Mouse (Mus musculus) left cerebral cortex, adult 8-10 months (tissue): ENCODE results near the gene Gm5152. TPM values are rescaled to one million over a fixed set of nuclear protein-coding genes. Genes with fewer than 3 reads are reported as not detected.
"Not testable (repeated sequence)": the region's sequence is repeated elsewhere in the genome, so short reads cannot be mapped to it uniquely, and the experiment has no call there.

Experiments
- DNase-seq, 2 experiments: peaks; one replicate each; pipeline ENCODE4 v3.0.0; 2022; ENCODE audit warnings: low spot score in 2 of 2
- total RNA-seq, 4 experiments: library from RNA; stranded (reverse); gene quantifications; 2 replicates each; pipeline ENCODE4 v1.2.4; 2022

Gm5152 gene
- total RNA-seq, result not detected

DNA sequence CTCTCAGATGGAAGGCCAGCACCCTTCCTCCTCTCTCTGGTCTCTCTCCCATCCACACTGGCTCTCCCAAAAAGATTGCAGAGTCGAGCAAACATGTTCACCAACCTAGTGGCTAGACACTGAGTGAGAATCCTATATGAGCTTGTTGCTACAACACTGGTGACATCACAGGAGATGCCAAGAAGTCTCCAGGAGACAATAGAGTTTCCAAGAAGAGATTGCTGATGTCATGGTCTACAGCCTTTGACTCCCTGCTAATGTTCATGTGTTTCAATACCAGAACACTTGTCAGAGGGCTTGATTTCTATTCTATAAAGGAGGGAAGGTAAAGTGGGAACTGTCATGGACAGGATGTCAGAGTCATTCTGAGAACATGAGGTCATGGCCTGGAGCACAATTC lies at the start of gene Gm5152:
TSS of gene Gm5152 (minus strand) at position 101 of the 400 bp plus-strand sequence.
- not testable (repeated sequence) for DNase-seq

DNA sequence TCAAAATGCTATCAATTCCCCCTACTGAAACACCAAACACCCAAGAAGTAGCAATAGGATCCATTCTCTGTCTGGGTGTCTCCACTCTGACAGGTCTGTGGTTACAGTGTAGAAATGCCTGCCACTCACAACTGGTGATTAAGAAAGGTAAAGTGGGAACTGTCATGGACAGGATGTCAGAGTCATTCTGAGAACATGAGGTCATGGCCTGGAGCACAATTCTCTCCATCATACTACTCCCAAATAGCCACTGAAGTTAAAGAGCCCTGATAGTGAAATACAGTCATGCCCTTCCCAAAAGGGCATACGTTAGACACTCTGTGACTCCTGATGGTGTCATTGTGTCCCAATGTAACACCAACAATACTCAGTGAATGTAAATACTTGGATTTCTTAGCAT lies 8.4 kb upstream of the Gm5152 start:
- DNase-seq, result not testable (repeated sequence)

DNA sequence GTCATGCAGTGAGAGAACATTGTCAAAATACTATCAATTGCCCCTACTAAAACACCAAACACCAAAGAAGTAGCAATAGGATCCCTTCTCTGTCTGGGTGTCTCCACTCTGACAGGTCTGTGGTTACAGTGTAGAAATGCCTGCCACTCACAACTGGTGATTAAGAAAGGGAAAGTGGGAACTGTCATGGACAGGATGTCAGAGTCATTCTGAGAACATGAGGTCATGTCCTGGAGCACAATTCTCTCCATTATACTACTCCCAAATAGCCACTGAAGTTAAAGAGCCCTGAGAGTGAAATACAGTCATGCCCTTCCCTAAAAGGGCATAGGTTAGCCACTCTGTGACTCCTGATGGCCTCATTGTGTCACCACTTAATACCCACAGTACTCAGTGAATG lies 556 bp downstream of the Gm5152 start:
- DNase-seq, result not testable (repeated sequence)

DNA sequence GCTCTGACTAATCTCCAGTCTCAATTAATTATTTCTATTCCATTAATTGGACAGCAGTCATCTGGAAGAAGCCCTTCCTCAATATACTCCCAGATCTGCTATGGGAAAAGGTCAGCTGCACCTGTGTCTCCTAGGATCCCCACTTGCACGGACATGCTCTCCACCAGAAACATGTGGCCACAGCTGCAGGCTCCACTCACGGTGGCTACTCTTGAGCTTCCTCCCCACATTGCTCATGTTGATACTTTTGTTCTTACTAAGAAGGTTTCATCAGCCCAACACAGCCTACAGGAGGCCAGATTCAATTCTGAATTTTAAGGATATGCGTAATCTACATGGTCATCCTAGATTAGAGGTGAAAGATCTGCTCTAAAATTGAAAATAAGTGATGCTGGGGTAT lies 5.9 kb downstream of the Gm5152 start:
- DNase-seq, result not testable (repeated sequence)

DNA sequence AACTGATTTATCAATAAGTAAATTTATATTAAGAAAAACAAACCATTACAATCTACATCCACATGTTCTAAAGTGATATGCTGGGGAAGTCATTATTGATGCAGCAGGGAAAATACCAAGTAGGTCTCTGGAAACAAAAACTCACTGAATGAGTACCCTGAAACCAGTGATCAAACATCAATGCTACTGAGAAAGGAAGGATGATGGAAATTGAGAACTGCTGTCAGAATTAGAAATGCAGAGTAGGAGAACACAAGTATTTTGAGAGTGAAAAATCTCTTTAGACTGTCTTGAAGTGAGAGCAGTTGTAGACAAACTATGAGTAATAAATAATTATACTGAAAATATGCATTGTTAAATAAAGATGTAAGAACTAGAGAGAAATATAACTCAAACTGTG lies 26.0 kb downstream of the Gm5152 start:
- no peak for DNase-seq

DNA sequence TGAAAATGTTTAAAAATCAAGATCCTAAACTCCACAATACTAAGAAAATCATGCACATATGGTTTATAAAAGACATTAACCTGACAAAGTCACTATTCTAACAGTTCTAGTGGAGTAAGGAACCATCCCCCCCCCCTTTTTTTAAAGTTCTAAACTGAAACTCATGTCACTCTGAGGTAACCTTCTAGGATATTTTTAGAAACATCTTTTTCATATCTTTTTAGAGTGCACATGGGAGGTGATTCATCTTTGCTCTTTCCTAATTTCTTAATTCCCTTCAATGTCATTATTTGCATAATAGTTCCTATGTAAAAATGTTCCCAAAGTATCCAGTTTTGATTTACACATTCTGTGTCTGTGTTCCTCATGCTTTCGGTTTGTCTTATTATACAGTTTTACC lies 43.3 kb downstream of the Gm5152 start:
- no peak for DNase-seq

DNA sequence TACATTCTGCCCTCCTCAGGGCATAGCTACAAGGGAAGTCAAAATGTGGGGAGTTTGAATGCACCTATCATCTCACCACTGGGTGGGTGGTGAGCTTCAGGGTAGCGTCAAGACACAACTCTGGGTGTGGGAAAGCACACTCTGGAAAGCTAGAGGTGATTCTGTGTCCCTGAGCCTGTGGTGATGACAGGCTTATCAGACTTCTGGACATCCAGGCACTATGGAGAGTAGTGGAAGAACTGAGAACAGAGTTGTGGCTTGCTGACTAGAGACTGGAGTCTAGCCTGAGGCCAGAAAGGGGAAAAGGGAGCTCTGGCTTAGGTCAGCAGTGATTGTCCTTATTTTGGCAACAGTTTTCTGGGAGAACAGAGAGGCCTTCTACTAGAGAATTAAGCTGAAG lies 49.4 kb downstream of the Gm5152 start:
- no peak for DNase-seq
